Mouse (Mus musculus) heart, adult 2 months (tissue): ENCODE results near the gene Rcor1.

Experiments used
- CTCF ChIP-seq: fragments of 200-600 bp; IDR thresholded peaks from 2 replicates; pipeline ENCODE4 v1.8.1; 2022; ENCODE audit warnings: antibody characterized with exemption, mild to moderate bottlenecking, moderate library complexity
- EP300 ChIP-seq: fragments of 200-500 bp; IDR thresholded peaks from 2 replicates; pipeline ENCODE4 v1.6.1; 2011; ENCODE audit warnings: low read depth, low read length, control low read depth; ENCODE audit not compliant: insufficient read depth
- POLR2A ChIP-seq: fragments of 200-500 bp; IDR thresholded peaks from 2 replicates; pipeline ENCODE4 v1.6.1; 2011; ENCODE audit warnings: mild to moderate bottlenecking, low read depth, low read length, control low read depth; ENCODE audit not compliant: insufficient read depth

GRCm38 (mm10) chr12:111019086-111019485, 20.1 kb upstream of the Rcor1 start:
- no peak for TF ChIP-seq POLR2A
- TF ChIP-seq CTCF = no peak
- no peak for TF ChIP-seq EP300
